Mouse (Mus musculus) left cerebral cortex, postnatal 10 days (tissue): ENCODE data around the gene Larp1. TPM values are rescaled to one million over a fixed set of nuclear protein-coding genes. Genes with fewer than 3 reads are reported as not detected.
A peak's percentile ranks its signal among the peaks of the same experiment; 100 is the strongest.
"Not testable (repeated sequence)": the region's sequence is repeated elsewhere in the genome, so short reads cannot be mapped to it uniquely, and the experiment has no call there.

Experiments
- DNase-seq, 2 experiments: peaks; one replicate each; pipeline ENCODE4 v3.0.0; 2021 to 2022; ENCODE audit warnings: low spot score in 2 of 2, mixed read lengths in 1 of 2; ENCODE audit errors: extremely low spot score in 1 of 2
- intact Hi-C: fragments of 180-260 bp; cut with DNase I; formaldehyde crosslinking; loops from one replicate; pipeline ENCODE4 v1.15.1; 2025
- total RNA-seq, 2 experiments: library from RNA; stranded (reverse); gene quantifications; 2 replicates each; pipeline ENCODE4 v1.2.3; 2021

Gene Larp1
- total RNA-seq, 2 experiments from 2014 or later: 86.2 to 89.1 TPM

DNA sequence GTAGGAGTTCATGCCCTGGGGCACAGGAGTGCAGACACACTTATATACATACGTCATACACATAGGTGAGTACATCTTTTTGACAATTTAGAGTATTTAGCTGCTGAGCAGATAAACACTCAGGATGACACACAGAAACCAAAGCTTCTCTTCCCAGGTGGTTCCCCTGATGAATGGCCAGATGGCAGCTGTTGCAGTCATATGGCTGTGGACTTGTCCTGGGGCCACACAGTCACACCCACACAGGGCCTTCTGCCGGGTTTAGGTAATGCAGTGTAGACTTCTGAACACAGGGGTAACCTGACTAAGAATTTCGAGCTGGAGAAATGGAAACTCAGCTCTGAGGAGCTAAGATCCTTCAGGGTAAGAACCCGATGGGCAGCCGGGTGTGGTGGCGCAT lies 72.9 kb downstream of the Larp1 start:
- no peak for DNase-seq
- intact Hi-C loops: no loop called here

DNA sequence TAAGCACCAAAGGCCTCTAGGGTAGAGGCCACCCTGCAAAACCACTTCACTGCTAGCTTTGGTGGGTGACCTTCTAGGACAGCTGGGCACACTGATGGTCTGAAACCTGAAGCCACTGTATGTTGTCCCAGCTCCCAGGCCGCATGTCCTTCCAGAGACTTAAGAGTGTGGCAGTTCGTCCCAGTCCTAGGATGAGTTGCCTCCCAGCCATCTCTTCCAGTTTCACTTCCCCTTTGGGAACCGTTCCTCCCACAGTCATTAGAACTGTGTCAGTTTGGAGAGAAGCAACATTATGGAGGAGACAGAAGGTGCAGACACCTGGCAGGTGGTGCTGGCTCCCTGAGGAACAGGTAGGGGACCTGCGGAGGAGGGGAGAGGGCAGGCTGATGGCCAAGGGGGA lies 83.7 kb downstream of the Larp1 start:
- intact Hi-C loops: no loop called here
- DNase-seq: no peak

- DNase-seq: no peak
- intact Hi-C loops: no loop called here
Observed at GRCm38 (mm10) chr11:58093021-58093528, 84.2 kb downstream of the Larp1 start, which contains the start of gene Gm12248. TSS of gene Gm12248 (minus strand) at chr11:58093134.

DNA sequence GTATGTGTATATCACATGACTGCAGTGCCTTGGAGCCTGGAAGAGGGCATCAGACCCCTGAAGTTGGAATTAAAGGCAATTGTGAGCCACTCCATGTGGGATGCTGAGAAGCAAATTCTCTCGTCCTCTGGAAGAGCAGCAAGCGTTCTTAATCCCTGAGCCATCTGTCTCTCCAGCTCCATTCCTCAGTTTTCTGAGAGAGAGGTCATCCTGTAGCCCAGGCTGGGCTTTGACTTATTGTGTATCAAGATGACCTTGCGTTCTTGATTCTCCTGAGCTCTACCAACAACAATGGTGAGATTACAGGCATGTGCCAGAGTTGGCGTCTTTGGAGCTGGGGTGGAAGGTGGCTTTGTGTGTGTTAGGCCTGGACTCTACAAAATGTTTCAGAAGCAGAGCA lies 85.9 kb downstream of the Larp1 start:
- intact Hi-C loops: loop anchor here (5.0 kb wide), 1 partner anchor 142 kb away; no protein-coding TSS in a partner anchor
- no peak for DNase-seq

DNA sequence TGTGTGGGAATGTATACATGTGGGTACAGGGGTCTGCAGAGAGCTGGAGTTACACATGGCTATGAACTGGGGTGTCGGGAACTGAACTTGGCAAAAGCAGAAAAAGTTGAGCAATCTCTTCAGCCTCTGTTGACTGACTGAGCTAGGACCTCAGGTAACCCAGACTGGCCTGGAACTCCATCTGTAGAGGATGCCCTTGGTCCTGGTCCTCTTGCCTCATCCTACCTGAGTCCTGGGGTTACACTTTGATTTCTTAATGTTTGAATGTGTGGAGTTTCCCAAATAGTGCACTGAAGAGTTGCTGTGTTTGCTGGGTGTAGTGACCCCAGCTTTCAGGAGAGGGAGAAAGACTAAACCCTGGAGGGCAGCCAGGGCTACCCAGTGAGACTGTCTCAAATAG lies 86.7 kb downstream of the Larp1 start:
- intact Hi-C loops: loop anchor here (5.0 kb wide), 1 partner anchor 143 kb away; no protein-coding TSS in a partner anchor
- no peak for DNase-seq

- DNase-seq: no peak
- intact Hi-C loops: loop anchor here (5.0 kb wide), 1 partner anchor 144 kb away; no protein-coding TSS in a partner anchor
Observed at GRCm38 (mm10) chr11:58096160-58096559, 87.3 kb downstream of the Larp1 start.

DNA sequence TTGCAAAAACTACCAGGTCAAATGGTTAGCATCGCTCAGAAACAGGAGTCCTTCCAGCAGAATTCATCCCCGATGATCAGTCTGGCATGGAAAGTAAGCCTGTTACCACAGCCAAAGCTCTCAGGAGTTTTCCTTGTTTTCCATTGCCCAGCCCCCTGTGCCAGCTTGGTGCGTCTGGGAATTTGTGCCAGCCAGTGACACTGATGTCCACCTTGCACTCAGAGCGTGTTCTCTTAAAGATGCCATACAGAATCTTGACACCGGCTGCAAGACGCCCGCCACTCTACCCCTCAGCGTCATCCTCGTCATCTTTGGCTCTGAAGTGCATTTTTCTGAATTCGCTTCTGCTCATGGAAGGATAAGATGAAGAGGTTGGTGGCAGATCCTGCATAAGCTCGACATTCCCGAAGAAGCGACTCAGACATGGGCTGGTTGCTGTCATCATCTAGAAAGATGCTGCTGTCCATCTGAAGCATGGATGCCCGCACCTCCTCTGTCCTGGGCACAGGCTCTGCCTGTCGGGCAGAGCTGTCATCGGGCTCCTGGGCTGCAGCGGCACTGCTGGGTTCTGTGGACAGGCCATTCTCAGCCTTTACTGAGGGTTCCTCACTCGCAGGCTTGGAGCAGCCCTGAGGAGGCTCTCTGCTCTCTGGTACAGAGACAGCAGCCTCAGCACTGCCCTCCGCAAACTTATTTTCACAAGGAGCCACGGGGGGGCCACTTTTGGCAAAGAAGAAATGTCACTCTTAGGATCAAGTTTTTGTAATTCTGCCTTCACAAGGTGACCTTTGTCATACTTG lies 88.2 kb downstream of the Larp1 start:
- intact Hi-C loops: loop anchor here (5.0 kb wide), 1 partner anchor 145 kb away; no protein-coding TSS in a partner anchor
- DNase-seq: no peak

DNA sequence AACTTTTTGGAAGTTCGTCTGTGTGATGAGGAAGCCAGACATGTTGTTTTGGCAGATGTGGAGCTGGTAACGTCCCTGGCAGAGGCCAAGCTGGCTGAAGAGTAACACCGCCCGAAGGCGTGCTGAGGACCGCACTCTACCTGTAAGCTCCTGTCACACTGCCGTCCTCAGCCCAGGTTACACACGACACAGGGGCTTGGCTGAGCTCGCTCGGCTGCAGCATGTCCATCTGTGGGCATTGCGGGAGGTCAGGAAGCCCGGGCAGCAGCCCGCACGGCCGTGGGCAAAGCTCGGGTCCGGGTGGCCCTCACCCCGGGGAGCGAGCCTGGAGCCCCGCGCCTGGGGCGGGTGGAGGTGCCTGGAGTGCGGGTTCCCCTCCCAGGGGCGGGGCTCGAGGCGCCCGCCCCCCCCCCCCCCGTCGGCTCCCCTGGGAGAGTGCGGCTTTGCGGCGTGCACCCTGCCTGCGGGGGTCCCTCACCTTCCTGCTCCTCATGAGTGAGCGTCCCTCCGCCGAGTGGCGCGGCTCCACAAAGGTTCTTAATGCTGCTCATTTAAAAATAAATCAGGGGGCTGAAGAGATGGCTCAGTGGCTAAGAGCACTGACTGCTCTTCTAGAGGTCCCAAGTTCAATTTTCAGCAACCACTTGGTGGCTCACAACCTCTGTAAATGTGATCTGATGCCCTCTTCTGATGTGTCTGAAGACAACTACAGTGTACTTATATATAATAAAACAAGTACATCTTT lies 88.9 kb downstream of the Larp1 start:
- intact Hi-C loops: loop anchor here (5.0 kb wide), 1 partner anchor 145 kb away; no protein-coding TSS in a partner anchor
- DNase-seq: no peak

DNA sequence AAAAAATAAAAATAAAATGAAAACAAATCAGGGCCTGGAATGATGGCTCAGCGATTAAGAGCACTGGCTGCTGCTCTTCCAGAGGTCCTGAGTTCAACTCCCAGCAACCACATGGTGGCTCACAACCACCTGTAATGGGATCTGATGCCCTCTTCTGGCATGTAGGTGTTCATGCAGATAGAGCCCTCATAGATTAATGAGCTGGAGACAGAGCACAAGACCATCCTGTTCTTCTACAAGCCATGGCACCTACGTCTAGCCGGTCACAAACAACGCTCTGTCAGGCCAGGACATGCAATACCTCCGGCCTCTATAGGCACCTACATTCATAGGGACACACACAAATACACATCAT lies 89.5 kb downstream of the Larp1 start:
- intact Hi-C loops: loop anchor here (5.0 kb wide), 1 partner anchor 146 kb away; no protein-coding TSS in a partner anchor

GRCm38 (mm10) chr11:58100006-58100405 lies 91.1 kb downstream of the Larp1 start:
- intact Hi-C loops: no loop called here
- DNase-seq: no peak

More for the DNA sequence above, 89.5 kb downstream of the Larp1 start:
- not testable (repeated sequence) for DNase-seq

DNA sequence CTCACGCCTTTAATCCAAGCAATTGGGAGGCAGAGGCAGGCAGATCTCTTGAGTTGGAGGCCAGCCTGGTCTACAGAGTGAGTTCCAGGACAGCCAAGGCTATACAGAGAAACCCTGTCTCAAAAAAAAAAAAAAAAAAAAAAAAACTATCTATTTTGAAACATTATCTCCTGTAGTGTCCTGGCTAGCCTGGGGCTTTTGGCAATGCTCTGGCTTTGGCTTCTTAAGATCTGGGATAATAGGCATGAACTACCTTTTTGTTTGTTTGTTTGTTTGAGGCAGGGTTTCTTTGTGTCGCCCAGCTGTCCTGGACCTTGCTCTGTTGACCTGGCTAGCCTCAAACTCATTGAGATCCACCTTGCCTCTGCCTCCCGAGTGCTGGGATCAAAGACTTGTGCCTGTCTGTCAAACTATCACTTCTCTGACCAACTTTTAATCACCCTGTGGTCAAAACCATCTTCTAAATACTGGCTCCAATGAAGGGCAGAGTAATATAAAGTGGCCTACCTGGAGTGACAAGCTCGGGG lies 92.4 kb downstream of the Larp1 start:
- intact Hi-C loops: no loop called here
- no peak for DNase-seq

GRCm38 (mm10) chr11:58102146-58102545 lies 93.3 kb downstream of the Larp1 start:
- no peak for DNase-seq
- intact Hi-C loops: no loop called here

DNA sequence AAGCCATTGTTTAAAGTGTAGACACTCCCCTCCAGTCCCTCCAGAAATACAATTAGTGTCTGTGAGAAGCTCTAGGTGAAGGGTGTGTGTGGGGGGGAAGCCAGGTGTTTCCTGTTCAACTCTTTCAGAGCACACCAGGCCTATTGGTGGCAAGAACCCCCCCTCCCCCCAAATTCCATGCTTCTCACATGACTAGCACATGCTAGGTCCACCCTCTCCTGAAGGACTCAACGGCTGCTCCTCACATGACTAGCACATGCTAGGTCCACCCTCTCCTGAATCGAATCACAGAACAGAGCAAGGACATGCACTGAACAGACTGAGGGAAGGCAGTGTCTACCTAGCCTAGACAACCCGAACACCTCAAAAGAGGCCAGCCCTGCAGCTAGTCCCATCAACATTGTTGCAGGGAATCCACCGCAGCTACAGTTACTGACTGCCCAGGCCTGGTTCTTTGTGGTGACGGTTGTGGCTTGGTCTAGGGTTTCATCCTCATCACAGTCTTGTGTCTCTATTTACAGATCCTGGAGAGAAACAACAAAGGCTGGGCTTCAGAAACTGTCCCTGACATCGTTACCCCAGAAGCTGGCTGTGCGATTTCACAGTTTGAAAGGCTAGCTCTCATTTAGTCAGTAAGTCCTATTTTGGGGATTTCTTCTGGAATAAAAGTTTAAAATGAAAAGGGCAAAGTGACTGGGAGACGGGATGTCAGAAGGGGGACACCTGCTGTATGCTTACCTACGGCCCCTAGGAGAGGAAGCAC lies 93.9 kb downstream of the Larp1 start:
- intact Hi-C loops: no loop called here
- no peak for DNase-seq

DNA sequence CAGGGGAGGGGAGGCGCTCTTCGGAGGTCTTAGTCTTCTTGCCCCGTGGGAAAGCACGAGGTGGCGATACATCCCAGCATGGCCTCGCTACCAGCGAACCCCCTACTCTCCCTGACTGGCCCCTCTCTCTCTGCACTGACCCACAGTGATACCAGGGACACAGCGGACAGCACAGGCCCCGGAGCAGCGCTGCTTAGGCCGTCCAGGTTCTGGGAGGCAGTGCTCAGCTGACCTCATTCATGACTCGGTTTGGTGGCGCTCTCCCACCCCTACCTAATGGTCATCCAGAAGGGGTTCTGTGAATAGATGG lies 94.4 kb downstream of the Larp1 start:
- DNase-seq: peak in 1 of 2 experiments; percentile 42

DNA sequence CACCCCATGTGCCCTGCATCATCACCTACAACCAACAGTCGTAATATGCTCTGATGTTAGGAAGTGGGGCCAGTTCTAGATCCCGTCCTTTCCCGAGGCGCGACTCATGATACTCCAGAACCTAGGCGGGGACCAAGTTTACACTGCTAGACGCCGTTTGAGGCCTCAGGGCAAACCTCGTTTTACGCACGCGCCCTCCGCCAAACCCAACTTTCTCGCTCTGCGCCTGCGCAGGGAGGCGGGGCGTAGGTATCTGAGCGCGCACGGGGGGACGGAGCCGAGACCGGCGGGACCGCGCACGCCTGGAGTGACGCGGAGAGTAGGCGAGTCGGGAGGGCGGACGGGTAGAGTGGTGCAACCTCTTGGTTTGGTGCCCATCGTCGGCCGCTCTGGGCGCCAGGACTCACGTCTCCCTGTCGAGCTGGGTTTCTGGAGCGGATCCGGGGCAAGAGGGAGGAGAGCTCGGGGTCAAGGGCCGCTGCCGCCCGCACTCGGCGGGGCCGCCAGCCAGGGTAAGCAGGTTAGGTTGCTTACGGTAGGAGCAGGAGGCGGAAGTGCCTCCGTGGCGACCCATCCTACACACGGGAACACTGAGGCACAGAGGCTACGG lies 94.9 kb downstream of the Larp1 start, which contains the start of gene Cnot8:
Gene Cnot8, plus strand, starts transcription at position 457 of the 610 bp plus-strand sequence.
- intact Hi-C loops: no loop called here
- DNase-seq: peak; percentile 98 to 100

More for the DNA sequence above, 94.4 kb downstream of the Larp1 start:
- intact Hi-C loops: no loop called here

- intact Hi-C loops: no loop called here
Observed at GRCm38 (mm10) chr11:58104351-58104791, 95.5 kb downstream of the Larp1 start.

GRCm38 (mm10) chr11:58107009-58107408 lies 98.1 kb downstream of the Larp1 start:
- intact Hi-C loops: no loop called here
- DNase-seq: no peak

More at GRCm38 (mm10) chr11:58104351-58104791, 95.5 kb downstream of the Larp1 start:
- DNase-seq: peak in 1 of 2 experiments; percentile 61

GRCm38 (mm10) chr11:58107664-58108337 lies 98.9 kb downstream of the Larp1 start:
- intact Hi-C loops: no loop called here
- DNase-seq: no peak
